Mouse (Mus musculus) mesoderm, embryonic 11.5 days (tissue): ENCODE results near the gene Bmp4.

Experiments
- DNase-seq: peaks from one replicate; pipeline ENCODE4 v3.0.0-alpha.2; 2012; ENCODE audit warnings: low read depth, low spot score

The Bmp4 gene

DNA sequence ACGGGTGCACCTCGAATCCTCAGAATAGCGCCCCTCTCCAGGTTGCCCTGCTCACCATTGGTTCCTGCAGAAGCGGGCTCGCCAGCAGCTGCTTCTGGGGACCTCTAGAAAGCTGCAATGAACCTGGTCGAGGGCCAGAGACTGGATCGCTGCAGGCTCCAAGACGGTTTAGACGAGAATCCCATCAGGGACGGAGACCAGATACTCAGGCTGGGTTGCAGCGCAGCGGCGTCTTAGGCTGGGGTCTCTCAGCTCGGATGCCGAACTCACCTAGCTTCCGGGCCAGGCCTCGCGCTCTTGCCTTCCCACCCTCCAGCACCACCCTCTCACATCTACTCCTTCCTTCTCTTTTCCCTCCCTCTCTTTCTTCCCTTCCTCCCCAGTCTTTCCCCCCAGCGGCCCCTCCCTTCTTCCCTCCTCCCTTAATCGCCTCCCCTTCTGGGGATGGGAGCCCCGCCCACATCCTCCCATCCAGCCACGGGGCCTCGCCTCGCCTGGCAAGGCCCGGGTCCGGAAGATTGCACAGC, at the start of gene Bmp4:
Gene Bmp4 (minus strand): TSS at position 421 of the 527 bp plus-strand sequence.
- DNase-seq = peak; percentile 60

- no peak for DNase-seq
Observed at GRCm38 (mm10) chr14:46439461-46440048, 49.1 kb upstream of the Bmp4 start.

DNA sequence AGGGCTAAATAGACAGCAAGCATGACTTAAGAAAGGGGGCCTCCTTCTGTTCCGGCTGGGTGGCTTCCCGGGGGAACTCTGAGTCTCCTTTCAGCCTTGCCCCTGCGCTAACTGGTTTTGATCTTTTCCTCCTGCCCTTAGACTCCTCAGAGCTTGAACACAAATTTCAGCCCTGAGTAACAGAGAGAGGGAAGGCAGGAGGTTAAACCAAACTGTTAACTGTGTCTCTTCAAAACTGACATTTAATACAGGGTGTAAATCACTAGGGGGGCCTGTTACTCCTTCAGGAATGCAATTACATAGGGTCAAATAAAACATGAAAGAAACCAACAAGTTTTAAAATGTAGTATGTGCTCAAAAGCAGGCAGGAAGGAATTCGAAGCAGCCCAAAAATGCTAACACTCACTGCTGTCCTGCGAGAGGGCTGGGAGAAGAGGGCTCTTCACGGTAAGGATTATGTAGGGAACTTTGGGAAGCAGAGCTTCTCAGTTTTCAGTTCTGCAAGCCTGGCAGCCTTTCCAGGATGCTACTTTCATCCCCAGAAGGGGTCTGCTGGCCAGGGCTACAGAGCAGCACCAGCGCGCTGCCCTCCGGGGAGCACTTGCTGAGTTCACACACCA, 46.1 kb upstream of the Bmp4 start:
- DNase-seq = peak; percentile 68

DNA sequence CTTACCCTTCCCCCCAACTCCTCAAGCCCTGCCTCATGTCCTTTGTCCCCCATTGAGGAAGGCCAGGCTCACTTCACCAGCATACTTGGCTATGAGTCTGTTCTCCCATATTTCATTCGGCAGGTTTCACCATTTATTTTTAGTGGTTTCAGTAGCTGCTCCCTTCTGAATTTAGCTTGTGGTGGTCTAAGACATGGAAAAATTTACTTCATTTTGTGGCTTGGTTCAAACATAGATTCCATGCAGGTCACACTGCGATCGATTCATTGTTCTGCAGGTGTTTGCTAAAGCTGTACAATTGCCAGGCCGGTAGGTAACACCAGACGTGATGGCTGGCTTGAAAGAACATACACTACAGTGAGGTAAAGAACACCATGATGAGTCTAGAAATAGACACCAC, 39.8 kb upstream of the Bmp4 start:
- no peak for DNase-seq

DNA sequence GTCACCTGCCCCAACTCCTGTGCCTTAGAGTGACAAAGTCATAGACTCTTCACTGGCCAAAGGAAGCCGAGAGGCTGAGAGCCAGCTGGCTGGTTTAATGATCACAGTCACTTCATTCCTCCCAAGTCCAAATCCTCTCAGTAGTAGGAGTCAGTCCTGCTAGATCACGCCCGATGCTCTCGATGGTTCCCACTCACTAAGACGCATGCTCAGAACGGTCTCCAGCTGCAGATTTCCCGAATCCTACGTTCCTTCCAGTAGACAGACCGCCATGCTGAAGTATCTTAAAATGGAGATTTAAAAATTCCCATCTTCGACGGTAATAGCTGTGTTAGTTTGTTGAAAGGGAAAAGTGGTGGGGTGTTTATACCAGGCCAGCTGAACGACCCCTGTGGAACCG, 36.8 kb upstream of the Bmp4 start:
- no peak for DNase-seq

DNA sequence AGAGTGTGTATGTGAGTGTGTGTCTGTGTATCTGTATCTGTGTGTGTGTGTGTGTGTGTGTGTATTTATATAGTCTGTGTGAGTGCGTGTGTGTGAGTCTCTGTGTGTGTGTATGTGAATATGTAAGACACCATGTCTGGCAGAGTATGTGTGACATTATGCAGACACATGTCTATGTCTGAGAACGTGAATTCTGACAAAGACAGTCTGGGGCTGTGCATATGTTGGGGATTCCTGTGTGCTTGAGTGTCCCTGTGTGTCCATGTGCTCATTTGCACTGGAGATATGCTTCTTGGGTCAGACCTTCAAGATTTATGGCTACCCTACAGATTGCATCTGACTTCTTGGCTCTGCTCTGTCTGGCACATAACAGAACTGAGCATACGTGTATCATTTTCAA, 31.4 kb upstream of the Bmp4 start:
- no peak for DNase-seq

GRCm38 (mm10) chr14:46419269-46419668, 28.8 kb upstream of the Bmp4 start:
- DNase-seq = no peak

GRCm38 (mm10) chr14:46418371-46419097, 28.1 kb upstream of the Bmp4 start:
- DNase-seq = peak; percentile 34

- DNase-seq = no peak
Observed at GRCm38 (mm10) chr14:46412497-46413000, 22.1 kb upstream of the Bmp4 start.

DNA sequence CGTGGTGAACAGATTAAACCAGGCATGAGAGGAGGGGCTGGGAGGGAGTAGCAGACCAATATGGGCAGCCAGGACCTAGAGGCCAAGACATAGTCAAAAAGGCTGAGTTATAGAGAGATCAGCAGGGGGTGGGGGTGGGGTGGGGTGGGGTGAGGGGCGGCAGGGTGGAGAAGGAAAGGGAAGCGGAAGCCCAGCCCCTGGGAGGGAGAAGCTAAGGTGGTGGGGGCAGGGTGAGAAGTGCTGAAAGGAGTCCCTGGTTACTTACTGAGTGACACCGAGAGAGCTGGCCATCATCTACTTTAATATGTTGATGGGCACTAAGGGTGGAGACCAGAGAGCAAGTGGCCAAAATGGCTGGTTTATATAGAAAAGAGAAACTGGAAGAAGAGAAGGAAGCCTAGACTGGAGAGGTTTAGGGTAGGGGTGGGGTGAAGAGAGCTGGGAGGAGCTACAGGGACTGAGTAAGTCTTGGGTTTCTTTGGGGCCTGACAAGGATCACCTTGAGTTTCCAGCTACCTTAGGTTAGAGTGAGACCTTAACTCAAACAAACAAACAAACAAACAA, 20.2 kb upstream of the Bmp4 start:
- DNase-seq = no peak

DNA sequence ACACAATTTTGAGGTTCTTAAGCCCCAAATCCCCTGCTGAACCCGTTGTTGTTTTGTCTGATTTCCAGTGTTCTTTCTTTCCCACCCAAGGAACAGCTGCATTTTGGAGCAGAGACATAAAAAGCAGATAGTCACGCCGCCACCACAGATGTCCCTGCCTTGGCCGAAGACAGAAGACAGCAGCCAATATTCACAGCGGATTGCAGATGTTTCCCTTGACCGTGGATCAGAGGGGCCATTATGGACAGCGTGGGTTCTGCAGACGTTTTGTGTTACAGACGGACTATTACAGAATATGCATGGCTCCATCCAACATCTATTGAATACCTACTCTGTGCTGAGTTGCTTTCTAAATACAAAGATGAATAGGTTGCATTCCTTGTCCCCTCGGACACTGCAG, 18.5 kb upstream of the Bmp4 start:
- no peak for DNase-seq

GRCm38 (mm10) chr14:46408319-46408718, 17.9 kb upstream of the Bmp4 start:
- DNase-seq = no peak

DNA sequence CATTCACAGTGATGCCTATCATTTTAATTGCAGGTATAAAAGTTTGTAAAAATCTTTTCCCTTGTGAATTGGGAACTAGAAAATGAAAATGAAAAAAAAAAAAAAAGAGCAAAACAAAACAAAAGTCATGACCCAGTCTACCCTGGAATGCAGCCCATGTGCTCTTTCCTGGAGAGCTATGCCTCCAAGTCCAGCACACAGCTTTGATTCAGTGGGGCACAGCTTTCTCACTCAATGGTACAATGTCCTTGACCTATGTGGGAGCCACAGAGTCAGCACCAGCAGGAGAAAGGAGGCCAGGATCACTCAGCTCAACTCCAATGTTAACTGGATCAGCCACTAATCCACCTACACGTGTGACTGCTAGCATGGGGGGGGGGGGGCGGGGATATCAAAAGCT, 9.5 kb upstream of the Bmp4 start:
- no peak for DNase-seq

DNA sequence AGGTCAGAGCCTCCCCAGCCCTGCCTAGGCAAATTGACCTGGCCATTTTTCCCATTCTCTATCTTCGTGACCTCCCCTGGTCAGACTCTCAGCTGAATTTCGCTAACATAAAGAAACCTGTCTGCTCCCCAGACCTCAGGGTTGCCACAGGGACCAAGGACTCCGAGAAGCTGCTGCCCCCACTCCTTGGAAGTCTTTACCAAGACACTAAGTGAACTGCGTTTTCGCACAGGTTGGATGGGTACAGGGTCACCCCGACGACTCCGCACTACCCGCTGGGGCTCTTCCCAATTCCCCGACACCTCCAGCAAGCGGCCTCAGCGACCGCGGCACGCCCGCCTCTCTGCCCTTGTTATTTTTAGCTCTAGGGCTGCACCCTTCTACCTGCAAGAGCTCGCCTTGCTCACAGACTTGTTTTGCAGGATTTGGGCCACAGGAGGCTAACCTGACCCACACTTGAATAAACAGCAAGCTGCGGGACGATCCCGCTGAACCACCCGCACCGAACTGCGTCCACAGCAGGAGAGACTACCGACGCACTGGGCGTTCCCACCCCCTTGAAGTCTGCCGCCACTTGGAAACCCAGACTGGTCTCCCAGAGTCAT, 7.7 kb upstream of the Bmp4 start:
- DNase-seq = peak; percentile 33

DNA sequence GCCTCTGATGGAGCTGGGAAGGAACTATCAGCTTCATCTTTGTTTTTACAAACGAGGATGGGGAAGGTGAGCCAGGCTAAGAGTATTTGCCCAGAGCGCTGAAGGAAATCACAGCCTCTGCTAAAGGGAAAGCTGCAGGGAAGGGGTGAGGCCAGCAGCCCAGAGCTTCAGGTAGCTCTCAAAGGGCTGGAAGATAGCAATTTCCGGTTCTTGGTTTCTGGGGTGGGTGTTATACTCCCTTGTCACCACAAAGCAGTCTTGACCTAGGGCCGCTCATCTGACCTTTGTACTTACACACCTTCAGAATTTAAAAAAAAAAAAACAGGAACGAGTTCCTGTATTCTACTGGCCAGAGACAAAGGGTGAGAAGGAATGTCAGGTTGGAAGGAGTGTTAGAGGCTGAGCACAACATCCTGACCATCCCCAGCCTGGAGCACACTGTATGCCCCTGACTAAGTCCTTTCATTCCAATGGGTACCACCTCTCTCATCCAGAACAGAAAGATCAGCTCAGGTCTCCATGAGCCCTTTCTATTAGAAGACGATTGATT, 1.2 kb upstream of the Bmp4 start:
- no peak for DNase-seq

DNA sequence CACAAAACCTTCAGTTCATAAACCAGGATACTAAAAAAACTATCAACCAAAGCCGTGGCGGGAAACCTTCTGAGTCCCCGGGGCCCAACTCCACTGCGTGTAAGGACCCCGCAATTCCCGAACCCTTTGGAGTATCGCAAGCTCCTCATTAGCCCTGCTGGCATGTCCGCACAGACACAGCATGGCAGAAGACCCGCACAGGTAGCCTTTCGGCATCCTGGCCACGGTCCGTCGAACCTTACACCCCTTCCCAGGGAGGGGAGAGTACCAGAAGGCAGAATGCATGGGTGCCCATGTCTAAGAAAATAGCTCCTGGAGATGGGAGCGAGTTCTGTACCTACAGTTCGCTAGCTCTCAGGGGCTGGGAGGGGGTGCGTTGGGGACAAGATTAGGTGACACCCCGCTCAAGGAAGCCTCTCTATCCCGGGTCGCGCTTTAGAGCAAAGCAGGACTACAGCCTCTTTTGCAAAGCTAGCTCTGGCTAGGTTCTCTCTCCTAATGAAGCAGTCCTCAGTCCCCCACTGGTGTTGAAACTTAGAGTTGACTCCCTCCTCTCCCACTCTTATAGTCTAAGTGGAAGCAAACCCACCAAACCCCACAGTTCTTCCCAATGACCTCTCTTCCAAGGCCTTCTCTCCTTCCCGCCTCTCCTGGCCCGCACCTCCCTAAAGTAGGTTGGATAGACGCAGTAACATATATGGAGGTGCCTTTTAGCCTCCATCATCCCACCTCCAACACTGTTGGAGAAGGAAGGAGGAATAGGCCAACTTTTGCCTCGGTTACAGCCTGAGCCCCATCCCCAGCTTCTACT, 826 bp downstream of the Bmp4 start:
- no peak for DNase-seq

DNA sequence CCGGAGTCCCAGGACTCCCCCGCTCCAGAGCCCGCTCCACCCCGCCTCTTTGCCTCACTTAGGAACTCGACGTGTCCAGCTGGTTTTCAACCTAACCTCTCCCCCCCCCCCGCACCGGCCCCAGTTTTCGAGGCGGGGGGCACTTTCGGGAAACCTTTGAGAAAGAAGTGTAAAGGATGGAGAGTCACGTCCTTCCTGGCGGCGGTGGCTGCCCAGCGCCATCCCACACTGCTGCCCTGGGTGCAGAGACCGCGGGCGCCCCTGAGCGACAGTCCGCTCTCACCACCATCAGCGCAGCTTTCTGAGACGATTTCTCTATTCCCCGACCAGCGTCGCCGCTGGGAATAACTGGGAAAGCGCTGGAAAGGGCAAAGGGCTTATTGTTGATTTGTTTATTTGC, 1.8 kb downstream of the Bmp4 start:
- DNase-seq = peak; percentile 37

GRCm38 (mm10) chr14:46387821-46388481, 2.5 kb downstream of the Bmp4 start:
- peak; percentile 65 for DNase-seq

GRCm38 (mm10) chr14:46387357-46387671, 3.2 kb downstream of the Bmp4 start:
- DNase-seq = peak; percentile 87
